Mouse (Mus musculus): ENCODE data around the gene Arid3a. TPM values are rescaled to one million over a fixed set of nuclear protein-coding genes. Genes with fewer than 3 reads are reported as not detected.
A peak's percentile ranks its signal among the peaks of the same experiment; 100 is the strongest.

Arid3a gene
- polyA plus RNA-seq, 1 experiment: 15.0 TPM

DNA sequence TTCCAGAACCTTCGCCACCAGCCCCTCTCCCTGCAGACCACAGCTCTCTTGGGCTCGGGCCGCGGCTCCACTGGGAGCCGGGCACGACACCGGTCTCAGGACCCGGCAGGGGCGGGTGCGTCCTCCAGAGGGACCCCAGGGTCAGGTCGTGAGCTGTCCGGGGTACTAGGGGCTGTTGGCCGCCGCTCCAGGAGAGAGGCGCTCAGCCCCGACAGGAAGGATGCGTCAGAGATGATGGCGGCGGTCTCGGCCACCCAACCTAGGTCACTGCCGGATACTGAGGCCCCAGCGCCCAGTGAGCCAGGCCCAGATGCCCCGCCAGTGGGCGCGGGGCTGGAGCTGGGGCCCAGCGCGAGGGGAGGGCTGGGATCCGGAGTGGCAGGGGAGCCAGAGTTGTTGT, 50.5 kb downstream of the Arid3a start:
- Histone ChIP-seq H3K27me3 (ENCODE audit: control insufficient read depth, insufficient read depth, low read length) (no peaks in the 10 kb centered on the region), H3K4me1 (ENCODE audit: control insufficient read depth, insufficient read depth, insufficient read length) (0 out of 2 replicates have a peak, but pooled peaks cover 2% of the 10 kb centered on the region), H3K4me3 (ENCODE audit: extremely low read depth, insufficient read depth, insufficient read length) (no peak overlapping the region), H3K27ac (ENCODE audit: insufficient read depth, low read length) (no peak overlapping the region), H3K36me3 (ENCODE audit: control insufficient read depth, insufficient read depth, low read length) (peaks cover 40% of the 10 kb centered on the region)
- TF ChIP-seq POLR2A (IDR thresholded peaks at IDR 0.05; ENCODE audit: low read depth, low read length) (no peak), CTCF (IDR thresholded peaks at IDR 0.05; ENCODE audit: extremely low read depth, insufficient read depth, insufficient read length, insufficient replicate concordance) (no peak)
- WGBS: 97% methylated on average over 28 of the region's 28 CpGs
- no peak for DNase-seq (ENCODE audit: low read depth in 1 of 2, low spot score in 2 of 2)

DNA sequence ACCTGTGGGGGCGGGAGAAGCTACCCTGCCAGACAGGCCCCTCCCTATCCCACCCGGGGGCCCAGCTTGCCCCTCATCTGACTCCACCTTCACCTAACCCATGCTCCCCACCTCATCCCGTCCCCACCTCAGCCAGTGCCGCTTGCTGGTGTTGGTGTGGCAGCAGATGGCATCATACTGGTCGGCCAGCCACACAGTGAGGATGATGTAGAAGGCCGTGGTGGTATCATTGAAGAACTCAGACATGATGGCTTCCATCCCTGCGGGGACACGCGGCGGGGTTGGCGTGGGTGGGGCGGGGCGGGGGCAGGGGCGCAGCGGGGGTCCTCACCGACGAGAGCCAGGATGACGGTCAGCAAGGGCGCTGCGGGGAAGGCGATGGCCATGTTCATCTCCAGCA, 51.2 kb downstream of the Arid3a start:
- Histone ChIP-seq H3K27me3 (ENCODE audit: control insufficient read depth, insufficient read depth, low read length) (no peaks in the 10 kb centered on the region), H3K36me3 (ENCODE audit: control insufficient read depth, insufficient read depth, low read length) (peaks cover 40% of the 10 kb centered on the region), H3K4me3 (ENCODE audit: extremely low read depth, insufficient read depth, insufficient read length) (no peak overlapping the region), H3K4me1 (ENCODE audit: control insufficient read depth, insufficient read depth, insufficient read length) (peaks cover 8% of the 10 kb centered on the region; the same call in 1 of the 2 replicates), H3K27ac (ENCODE audit: insufficient read depth, low read length) (no peak overlapping the region)
- DNase-seq (ENCODE audit: low read depth in 1 of 2, low spot score in 2 of 2): no peak
- 97% methylated on average over 21 of the region's 21 CpGs for WGBS
- TF ChIP-seq POLR2A (IDR thresholded peaks at IDR 0.05; ENCODE audit: low read depth, low read length) (no peak), CTCF (IDR thresholded peaks at IDR 0.05; ENCODE audit: extremely low read depth, insufficient read depth, insufficient read length, insufficient replicate concordance) (no peak)

DNA sequence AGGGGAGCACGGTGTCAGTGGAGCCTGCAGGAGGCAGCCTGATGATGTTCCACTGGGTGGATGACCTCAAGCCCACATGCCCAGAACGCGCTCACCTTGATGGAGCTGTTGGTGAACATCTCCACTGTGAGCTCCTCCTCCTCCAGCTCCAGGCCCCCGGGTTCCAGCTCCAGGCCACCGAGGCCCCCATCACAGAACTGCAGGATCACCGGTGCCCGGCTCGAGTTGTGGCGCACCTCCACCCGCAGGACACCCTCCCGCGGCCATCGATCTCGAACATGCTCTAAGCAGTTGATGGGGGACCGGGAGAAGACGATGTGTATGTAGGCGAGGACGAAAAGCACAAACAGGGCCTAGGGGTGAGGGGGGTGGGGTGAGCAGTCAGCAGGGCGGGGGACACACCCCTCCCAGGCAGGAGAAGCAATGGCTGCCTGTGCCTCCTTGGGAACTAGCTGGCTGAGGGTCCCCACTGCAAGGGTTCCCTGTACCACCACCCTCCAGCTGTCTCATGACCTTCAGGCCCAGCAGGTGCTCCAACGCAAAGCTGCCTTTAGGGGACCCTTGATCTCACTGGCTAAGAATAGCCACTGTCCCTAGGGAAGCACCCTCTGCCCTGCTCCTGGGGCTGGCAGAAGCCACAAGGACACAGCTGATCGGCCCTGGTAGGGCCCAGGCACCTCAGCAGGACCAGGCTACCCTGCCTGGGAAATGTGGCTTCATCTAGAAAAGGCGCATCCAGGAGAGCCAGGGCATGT, 52.7 kb downstream of the Arid3a start:
- peaks cover 40% of the 10 kb centered on the region for H3K36me3 ChIP-seq (ENCODE audit: control insufficient read depth, insufficient read depth, low read length)
- WGBS: 90% methylated on average over 22 of the region's 22 CpGs
- TF ChIP-seq POLR2A (IDR thresholded peaks at IDR 0.05; ENCODE audit: low read depth, low read length): no peak
- TF ChIP-seq CTCF (IDR thresholded peaks at IDR 0.05; ENCODE audit: extremely low read depth, insufficient read depth, insufficient read length, insufficient replicate concordance): no peak
- H3K27me3 ChIP-seq (ENCODE audit: control insufficient read depth, insufficient read depth, low read length): no peaks in the 10 kb centered on the region
- H3K4me1 ChIP-seq (ENCODE audit: control insufficient read depth, insufficient read depth, insufficient read length): peaks cover 13% of the 10 kb centered on the region; the same call in 1 of the 2 replicates
- no peak overlapping the region for H3K4me3 ChIP-seq (ENCODE audit: extremely low read depth, insufficient read depth, insufficient read length)
- DNase-seq (ENCODE audit: low read depth in 1 of 2, low spot score in 2 of 2): no peak
- no peak overlapping the region for H3K27ac ChIP-seq (ENCODE audit: insufficient read depth, low read length)

DNA sequence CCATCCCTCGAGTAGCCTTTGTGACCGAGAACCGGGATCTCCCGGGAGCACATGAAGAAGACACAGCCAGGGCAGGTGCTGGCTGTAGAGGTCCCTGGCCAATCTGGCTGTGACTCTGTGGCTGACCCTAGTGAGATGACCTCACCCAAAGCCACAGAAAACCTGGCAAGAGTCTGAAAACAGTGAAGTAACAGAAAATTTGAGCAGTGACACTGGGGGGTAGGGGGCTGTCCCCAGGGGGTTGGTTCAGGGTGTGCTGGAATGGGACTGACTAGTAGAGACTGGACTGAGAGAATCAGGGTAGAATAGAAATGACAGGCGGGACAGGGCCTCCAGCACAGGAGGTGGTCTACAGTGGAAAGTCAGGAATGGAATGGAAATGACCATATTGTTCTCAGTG, 56.4 kb downstream of the Arid3a start:
- WGBS: 67% methylated on average over 5 of the region's 5 CpGs
- no peak for TF ChIP-seq POLR2A (IDR thresholded peaks at IDR 0.05; ENCODE audit: low read depth, low read length)
- no peak for TF ChIP-seq CTCF (IDR thresholded peaks at IDR 0.05; ENCODE audit: extremely low read depth, insufficient read depth, insufficient read length, insufficient replicate concordance)
- no peak for DNase-seq (ENCODE audit: low read depth in 1 of 2, low spot score in 2 of 2)
- Histone ChIP-seq H3K27ac (ENCODE audit: insufficient read depth, low read length) (peak overlapping the region; percentile 80; the same call in 1 of the 2 replicates), H3K4me1 (ENCODE audit: control insufficient read depth, insufficient read depth, insufficient read length) (peaks cover 28% of the 10 kb centered on the region; the same call in 1 of the 2 replicates), H3K4me3 (ENCODE audit: extremely low read depth, insufficient read depth, insufficient read length) (peak overlapping the region; percentile 77; the same call in 1 of the 2 replicates), H3K27me3 (ENCODE audit: control insufficient read depth, insufficient read depth, low read length) (no peaks in the 10 kb centered on the region), H3K36me3 (ENCODE audit: control insufficient read depth, insufficient read depth, low read length) (peaks cover 11% of the 10 kb centered on the region)

DNA sequence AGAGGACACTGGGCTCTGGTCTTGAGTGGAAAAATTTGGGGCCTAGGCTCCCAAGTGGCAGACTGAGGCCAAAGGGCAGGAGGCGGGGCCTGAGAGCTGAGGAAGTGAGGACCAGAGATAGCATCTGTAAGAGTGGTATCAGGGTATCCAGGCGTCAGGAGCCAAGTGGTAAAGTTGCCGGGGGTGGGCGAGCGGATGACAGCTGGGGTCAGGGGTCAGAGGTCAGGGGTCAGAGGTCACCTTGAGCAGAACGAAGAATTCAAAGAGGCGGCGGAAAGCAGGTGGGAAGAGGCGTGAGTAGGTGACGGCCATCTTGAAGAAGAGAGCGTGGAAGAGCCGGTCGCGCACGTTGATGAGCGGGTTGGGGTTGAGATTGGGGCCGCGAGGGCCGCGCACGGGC, 56.8 kb downstream of the Arid3a start:
- WGBS: 2% methylated on average over 17 of the region's 21 CpGs
- peak; percentile 47 to 65 for DNase-seq (ENCODE audit: low read depth in 1 of 2, low spot score in 2 of 2)
- no peaks in the 10 kb centered on the region for H3K27me3 ChIP-seq (ENCODE audit: control insufficient read depth, insufficient read depth, low read length)
- TF ChIP-seq POLR2A (IDR thresholded peaks at IDR 0.05; ENCODE audit: low read depth, low read length) (no peak), CTCF (IDR thresholded peaks at IDR 0.05; ENCODE audit: extremely low read depth, insufficient read depth, insufficient read length, insufficient replicate concordance) (no peak)
- peak overlapping the region; percentile 80 for H3K27ac ChIP-seq (ENCODE audit: insufficient read depth, low read length)
- peaks cover 28% of the 10 kb centered on the region; the same call in 1 of the 2 replicates for H3K4me1 ChIP-seq (ENCODE audit: control insufficient read depth, insufficient read depth, insufficient read length)
- peak overlapping the region; percentile 77 for H3K4me3 ChIP-seq (ENCODE audit: extremely low read depth, insufficient read depth, insufficient read length)
- peaks cover 7% of the 10 kb centered on the region for H3K36me3 ChIP-seq (ENCODE audit: control insufficient read depth, insufficient read depth, low read length)

DNA sequence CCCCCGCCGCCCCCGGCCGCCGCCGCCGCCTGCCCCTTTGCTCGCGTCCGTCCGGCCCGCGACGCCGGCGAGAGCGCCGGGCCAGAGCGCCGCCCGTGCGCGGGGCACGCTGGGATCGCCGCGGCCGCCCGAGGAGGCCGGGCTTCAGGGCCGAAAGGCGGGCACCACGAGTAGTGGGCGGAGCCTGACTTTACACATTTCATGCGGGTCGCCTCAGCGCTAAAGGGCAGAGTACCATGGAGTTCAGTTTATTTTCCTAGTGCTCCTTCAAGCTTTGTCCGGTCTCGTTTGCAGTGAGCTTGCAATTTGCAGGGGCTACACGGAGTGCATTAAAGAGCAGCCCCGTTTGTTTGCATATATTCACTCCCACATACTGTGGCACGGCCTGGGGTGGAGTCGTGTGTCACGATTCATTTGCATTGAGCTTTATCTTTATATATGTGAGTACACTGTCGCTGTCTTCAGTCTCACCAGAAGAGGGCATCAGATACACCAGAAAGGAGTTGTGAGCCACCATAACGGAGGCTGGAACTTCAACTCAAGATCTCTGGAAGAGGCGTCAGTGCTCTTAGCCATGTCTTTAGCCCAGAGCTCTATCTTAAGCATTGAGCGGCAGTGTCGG, 57.5 kb downstream of the Arid3a start, which contains the start of gene Tmem259:
Gene Tmem259 (minus strand): TSS at position 136 of the 622 bp plus-strand sequence.
- TF ChIP-seq POLR2A (IDR thresholded peaks at IDR 0.05; ENCODE audit: low read depth, low read length): no peak
- Histone ChIP-seq H3K27me3 (ENCODE audit: control insufficient read depth, insufficient read depth, low read length) (no peaks in the 10 kb centered on the region), H3K36me3 (ENCODE audit: control insufficient read depth, insufficient read depth, low read length) (peaks cover 1% of the 10 kb centered on the region), H3K27ac (ENCODE audit: insufficient read depth, low read length) (peak within 1 kb of the TSS; percentile 95), H3K4me3 (ENCODE audit: extremely low read depth, insufficient read depth, insufficient read length) (peak within 1 kb of the TSS; percentile 77), H3K4me1 (ENCODE audit: control insufficient read depth, insufficient read depth, insufficient read length) (peaks cover 32% of the 10 kb centered on the region; the same call in 1 of the 2 replicates)
- under 1% methylated on average over 34 of the region's 49 CpGs for WGBS
- peak; percentile 82 to 92 for DNase-seq (ENCODE audit: low read depth in 1 of 2, low spot score in 2 of 2)
